In genomic region chr9:42727186-42727585, GRCm38 (mm10) we compare ENCODE assay signal across 28 mouse cellular contexts.
DNase-seq lines count a peak whose midpoint lies in the region; ATAC-seq and TF ChIP-seq lines count a peak whose summit lies in the region.
"Had no signal": no experiment of that assay in that cellular context is flagged by ENCODE, and none has a peak within 500 bp of the region (broad histone marks: within the 10 kb centered on the region; RNA-seq: fewer than 3 reads in every experiment).

No protein-coding gene starts in this region.

- 75% methylated on average over 5 of the region's 5 CpGs for WGBS in heart, embryonic 12.5 days
- WGBS in kidney, postnatal 0 days, result 67% methylated on average over 5 of the region's 5 CpGs
- 54% methylated on average over 5 of the region's 5 CpGs for WGBS in intestine, embryonic 16.5 days
- WGBS in stomach, embryonic 15.5 days, result 73% methylated on average over 5 of the region's 5 CpGs

- no peaks in the 10 kb centered on the region for H3K36me3 ChIP-seq in heart, embryonic 12.5 days
- H3K36me3 ChIP-seq in kidney, postnatal 0 days (ENCODE audit: insufficient read depth, low read length), result no peaks in the 10 kb centered on the region
- no peaks in the 10 kb centered on the region for H3K36me3 ChIP-seq in intestine, embryonic 16.5 days (ENCODE audit: control insufficient read depth, insufficient read depth, low read length)
- no peaks in the 10 kb centered on the region for H3K36me3 ChIP-seq in stomach, embryonic 15.5 days
- H3K36me3 ChIP-seq: embryonic facial prominence, embryonic 13.5 days; forebrain, embryonic 12.5 days; heart, embryonic 15.5 days; limb, embryonic 15.5 days; neural tube, embryonic 15.5 days had no signal

- 0 out of 2 replicates have a peak, but pooled peaks have one; percentile 15 for ATAC-seq in heart, embryonic 12.5 days (ENCODE audit: insufficient number of reproducible peaks, low FRiP score)
- ATAC-seq in kidney, postnatal 0 days (replicated peaks; ENCODE audit: low FRiP score, low read depth), result 0 out of 2 replicates have a peak, but pooled peaks have one; percentile 20
- peak; percentile 95 for ATAC-seq in intestine, embryonic 16.5 days
- 0 out of 2 replicates have a peak, but pooled peaks have one; percentile 34 for ATAC-seq in stomach, embryonic 15.5 days (ENCODE audit: insufficient read depth, low FRiP score, low read depth)
- ATAC-seq: activated CD4-positive, CD25-positive, alpha-beta regulatory T cell, adult 4 months; hindbrain, embryonic 16.5 days had no signal

- no peak overlapping the region for H3K4me3 ChIP-seq in heart, embryonic 12.5 days
- H3K4me3 ChIP-seq in kidney, postnatal 0 days (replicated peaks; ENCODE audit: low read depth, low read length), result no peak overlapping the region
- no peak overlapping the region for H3K4me3 ChIP-seq in intestine, embryonic 16.5 days (ENCODE audit: low read length)
- H3K4me3 ChIP-seq in stomach, embryonic 15.5 days (replicated peaks), result no peak overlapping the region
- H3K4me3 ChIP-seq: embryonic facial prominence, embryonic 13.5 days; erythroblast, embryonic 14.5 days; forebrain, embryonic 12.5 days; heart, embryonic 15.5 days; limb, embryonic 15.5 days; neural tube, embryonic 15.5 days had no signal

- TF ChIP-seq CTCF in kidney, postnatal 0 days (IDR thresholded peaks at IDR 0.05; ENCODE audit: low read depth), result no peak

- no peak overlapping the region for H3K27ac ChIP-seq in heart, embryonic 12.5 days (ENCODE audit: poor library complexity, severe bottlenecking)
- no peak overlapping the region for H3K27ac ChIP-seq in kidney, postnatal 0 days
- peak overlapping the region; percentile 85 for H3K27ac ChIP-seq in intestine, embryonic 16.5 days (ENCODE audit: low read length)
- no peak overlapping the region for H3K27ac ChIP-seq in stomach, embryonic 15.5 days
- H3K27ac ChIP-seq: embryonic facial prominence, embryonic 13.5 days; forebrain, embryonic 12.5 days; heart, embryonic 15.5 days; limb, embryonic 15.5 days; neural tube, embryonic 15.5 days had no signal

- H3K27me3 ChIP-seq in heart, embryonic 12.5 days (replicated peaks), result peaks cover 4% of the 10 kb centered on the region; the same call in 1 of the 2 replicates
- no peaks in the 10 kb centered on the region for H3K27me3 ChIP-seq in kidney, postnatal 0 days (ENCODE audit: insufficient read depth, low read length)
- no peaks in the 10 kb centered on the region for H3K27me3 ChIP-seq in intestine, embryonic 16.5 days (replicated peaks; ENCODE audit: control insufficient read depth, insufficient read depth, low read length)
- H3K27me3 ChIP-seq in stomach, embryonic 15.5 days (replicated peaks), result no peaks in the 10 kb centered on the region
- H3K27me3 ChIP-seq: forebrain, embryonic 12.5 days; limb, embryonic 15.5 days; neural tube, embryonic 15.5 days had no signal

- no peak for DNase-seq in heart, postnatal 14 days
- DNase-seq in kidney, postnatal 0 days (ENCODE audit: low spot score), result no peak
- DNase-seq in kidney, postnatal 14 days, result no peak
- no peak for DNase-seq in adrenal gland, adult 2 months
- no peak for DNase-seq in frontal cortex, postnatal 14 days (ENCODE audit: low spot score in 2 of 2)
- DNase-seq: adrenal gland, postnatal 10 days; cerebellum, adult 18-20 months; cerebellum, postnatal 14 days; embryo, embryonic 11 days; heart, postnatal 4 days; left cerebral cortex, postnatal 4 days; lung, postnatal 10 days; right cerebral cortex, adult 18-20 months; right cerebral cortex, postnatal 4 days; thymus, adult 2 months; thymus, postnatal 4 days had no signal

- H3K4me2 ChIP-seq in heart, embryonic 12.5 days, result no peak overlapping the region
- H3K4me2 ChIP-seq in kidney, postnatal 0 days (ENCODE audit: low read length), result no peak overlapping the region
- H3K4me2 ChIP-seq in intestine, embryonic 16.5 days (ENCODE audit: low read depth, low read length), result peak overlapping the region; percentile 3
- H3K4me2 ChIP-seq in stomach, embryonic 15.5 days, result no peak overlapping the region
- H3K4me2 ChIP-seq: embryonic facial prominence, embryonic 13.5 days; forebrain, embryonic 12.5 days; heart, embryonic 15.5 days; limb, embryonic 15.5 days; midbrain, embryonic 11.5 days; neural tube, embryonic 15.5 days had no signal

- intact Hi-C loops in heart, postnatal 14 days (cut with DNase I), result no loop called here

- peaks cover 7% of the 10 kb centered on the region for H3K4me1 ChIP-seq in heart, embryonic 12.5 days (replicated peaks)
- H3K4me1 ChIP-seq in kidney, postnatal 0 days (replicated peaks; ENCODE audit: insufficient read depth, low read length), result peaks cover 30% of the 10 kb centered on the region
- H3K4me1 ChIP-seq in intestine, embryonic 16.5 days (ENCODE audit: control insufficient read depth, insufficient read depth, low read length), result peaks cover 34% of the 10 kb centered on the region
- H3K4me1 ChIP-seq in stomach, embryonic 15.5 days, result peaks cover 8% of the 10 kb centered on the region
- H3K4me1 ChIP-seq: heart, embryonic 15.5 days had no signal

- H3K9ac ChIP-seq in heart, embryonic 12.5 days, result no peak overlapping the region
- no peak overlapping the region for H3K9ac ChIP-seq in kidney, postnatal 0 days (ENCODE audit: low read depth, low read length)
- no peak overlapping the region for H3K9ac ChIP-seq in intestine, embryonic 16.5 days (ENCODE audit: low read depth, low read length)
- no peak overlapping the region for H3K9ac ChIP-seq in stomach, embryonic 15.5 days
- H3K9ac ChIP-seq: embryonic facial prominence, embryonic 13.5 days; forebrain, embryonic 12.5 days; heart, embryonic 15.5 days; limb, embryonic 15.5 days; neural tube, embryonic 15.5 days had no signal

- no peaks in the 10 kb centered on the region for H3K9me3 ChIP-seq in heart, embryonic 12.5 days (replicated peaks)
- no peaks in the 10 kb centered on the region for H3K9me3 ChIP-seq in kidney, postnatal 0 days (replicated peaks; ENCODE audit: low read length)
- H3K9me3 ChIP-seq in intestine, embryonic 16.5 days (ENCODE audit: control insufficient read depth, low read length), result no peaks in the 10 kb centered on the region
- no peaks in the 10 kb centered on the region for H3K9me3 ChIP-seq in stomach, embryonic 15.5 days
- H3K9me3 ChIP-seq: embryonic facial prominence, embryonic 13.5 days; forebrain, embryonic 12.5 days; heart, embryonic 15.5 days; limb, embryonic 15.5 days; neural tube, embryonic 15.5 days had no signal

Comparison
In these comparisons a context has a peak if more than half of its experiments do, and no peak if none do; other contexts are left out.
1. ATAC-seq: peak in every context shown above with its lines; median percentile 95 in intestine, embryonic 16.5 days; 34 in stomach, embryonic 15.5 days; 20 in kidney, postnatal 0 days; 15 in heart, embryonic 12.5 days.